Mouse (Mus musculus) intestine, embryonic 16.5 days (tissue): ENCODE measurements around the gene Clca3b. TPM values are rescaled to one million over a fixed set of nuclear protein-coding genes. Genes with fewer than 3 reads are reported as not detected.
A peak's percentile ranks its signal among the peaks of the same experiment; 100 is the strongest.
"Not testable (repeated sequence)": the region's sequence is repeated elsewhere in the genome, so short reads cannot be mapped to it uniquely, and the experiment has no call there.

ENCODE experiments used
- ATAC-seq: fragments of 200-750 bp; cut with Nextera tagmentation; 2 replicates; pipeline ENCODE4 v1.8.0; 2017; ENCODE audit warnings: moderate TSS enrichment, moderate library complexity
- H3K27ac ChIP-seq: fragments of 300-500 bp; sonication (generic); 2 replicates; pipeline ENCODE4 v1.5.1; 2014; ENCODE audit warnings: mild to moderate bottlenecking, low read length
- H3K27me3 ChIP-seq: fragments of 300-500 bp; sonication (generic); replicated peaks from 2 replicates; pipeline ENCODE4 v1.6.1; 2014; ENCODE audit warnings: low read length, control low read depth, mixed read lengths; ENCODE audit not compliant: control insufficient read depth, insufficient read depth
- H3K36me3 ChIP-seq: fragments of 300-500 bp; sonication (generic); 2 replicates; pipeline ENCODE4 v1.6.1; 2014; ENCODE audit warnings: low read length, control low read depth; ENCODE audit not compliant: control insufficient read depth, insufficient read depth
- H3K4me1 ChIP-seq: fragments of 300-500 bp; sonication (generic); 2 replicates; pipeline ENCODE4 v1.6.1; 2014; ENCODE audit warnings: low read length, control low read depth, mixed read lengths; ENCODE audit not compliant: control insufficient read depth, insufficient read depth
- H3K4me2 ChIP-seq: fragments of 300-500 bp; sonication (generic); 2 replicates; pipeline ENCODE4 v1.6.1; 2014; ENCODE audit warnings: low read depth, low read length, control low read depth
- H3K4me3 ChIP-seq: fragments of 300-500 bp; sonication (generic); 2 replicates; pipeline ENCODE4 v1.5.1; 2014; ENCODE audit warnings: mild to moderate bottlenecking, low read length
- H3K9ac ChIP-seq: fragments of 300-500 bp; sonication (generic); 2 replicates; pipeline ENCODE4 v1.6.1; 2014; ENCODE audit warnings: low read depth, low read length
- H3K9me3 ChIP-seq: fragments of 300-500 bp; sonication (generic); 2 replicates; pipeline ENCODE4 v1.6.1; 2016; ENCODE audit warnings: low read length, control low read depth; ENCODE audit not compliant: control insufficient read depth
- WGBS: fragments of 180-500 bp; shearing (Covaris S2); extraction: QIAGEN DNeasy Blood & Tissue Kit; methylation state at CpG from one replicate; pipeline ENCODE4 v1.1.7; 2014; 5-methylcytosine and 5-hydroxymethylcytosine counted together
- polyA plus RNA-seq: library from polyadenylated mRNA; unstranded; fragments of >200 nt; fragmentation: Nextera tagmentation; extraction: Ambion mirVana; gene quantifications from 2 replicates; pipeline ENCODE4 v1.2.1, GENCODE M21; 2015

The Clca3b gene
- 5.2 and 6.4 TPM in 2 replicates for polyA plus RNA-seq

DNA sequence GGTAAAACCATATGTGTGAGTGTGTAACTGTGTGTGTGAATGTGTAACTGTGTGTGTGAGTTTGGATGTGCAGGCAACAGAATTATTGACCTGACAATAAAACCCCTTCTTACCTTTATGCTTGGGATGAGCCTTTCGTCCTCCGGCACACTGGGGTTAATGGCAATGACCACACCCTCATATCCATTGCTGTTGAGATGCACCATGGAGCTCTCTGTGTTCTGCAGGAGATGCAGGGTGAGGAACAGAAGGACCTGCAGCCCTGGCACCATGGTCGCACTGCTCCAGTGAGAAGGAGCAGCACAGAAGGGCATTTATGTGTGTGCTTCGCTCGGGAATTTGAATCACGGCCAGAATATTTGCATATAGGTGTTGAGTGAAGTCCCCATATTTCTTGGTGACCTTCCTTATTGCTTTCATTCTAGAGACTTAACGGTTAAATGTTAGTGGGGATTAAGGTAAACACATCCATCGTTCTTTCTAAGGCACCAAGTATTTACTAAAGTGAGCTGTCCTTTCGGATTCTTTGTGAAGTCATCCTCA lies at the start of gene Clca3b:
Gene Clca3b (minus strand): TSS at position 344 of the 543 bp plus-strand sequence.
- not testable (repeated sequence) for H3K4me1 ChIP-seq, H3K36me3 ChIP-seq, H3K27ac ChIP-seq, H3K9me3 ChIP-seq, H3K9ac ChIP-seq, H3K27me3 ChIP-seq, H3K4me2 ChIP-seq
- H3K4me3 ChIP-seq, result 0 out of 2 replicates have a peak within 1 kb of the TSS, but pooled peaks have one; percentile 4
- ATAC-seq, result peak; percentile 86
- WGBS, result 53% methylated on average over 9 of the region's 9 CpGs

GRCm38 (mm10) chr3:144897042-144897678 lies 48.0 kb upstream of the Clca3b start:
- 81% methylated on average over 2 of the region's 2 CpGs for WGBS
- H3K9ac ChIP-seq, result no peak overlapping the region
- no peaks in the 10 kb centered on the region for H3K4me1 ChIP-seq
- H3K4me3 ChIP-seq, result no peak overlapping the region
- H3K9me3 ChIP-seq, result no peaks in the 10 kb centered on the region
- no peak for ATAC-seq
- no peak overlapping the region for H3K4me2 ChIP-seq
- no peaks in the 10 kb centered on the region for H3K36me3 ChIP-seq
- H3K27ac ChIP-seq, result no peak overlapping the region
- no peaks in the 10 kb centered on the region for H3K27me3 ChIP-seq

- 53% methylated on average over 2 of the region's 2 CpGs for WGBS
- Histone ChIP-seq H3K4me2 (no peak overlapping the region), H3K27ac (no peak overlapping the region), H3K4me1 (no peaks in the 10 kb centered on the region), H3K9me3 (no peaks in the 10 kb centered on the region), H3K36me3 (no peaks in the 10 kb centered on the region), H3K27me3 (no peaks in the 10 kb centered on the region), H3K9ac (no peak overlapping the region), H3K4me3 (no peak overlapping the region)
- ATAC-seq, result peak; percentile 70
Observed at GRCm38 (mm10) chr3:144890246-144890758, 41.1 kb upstream of the Clca3b start.

GRCm38 (mm10) chr3:144886957-144887356 lies 37.8 kb upstream of the Clca3b start:
- Histone ChIP-seq H3K36me3 (no peaks in the 10 kb centered on the region), H3K4me2 (no peak overlapping the region), H3K4me1 (no peaks in the 10 kb centered on the region), H3K4me3 (no peak overlapping the region), H3K9ac (no peak overlapping the region), H3K9me3 (no peaks in the 10 kb centered on the region), H3K27ac (no peak overlapping the region), H3K27me3 (no peaks in the 10 kb centered on the region)
- ATAC-seq, result peak; percentile 95

DNA sequence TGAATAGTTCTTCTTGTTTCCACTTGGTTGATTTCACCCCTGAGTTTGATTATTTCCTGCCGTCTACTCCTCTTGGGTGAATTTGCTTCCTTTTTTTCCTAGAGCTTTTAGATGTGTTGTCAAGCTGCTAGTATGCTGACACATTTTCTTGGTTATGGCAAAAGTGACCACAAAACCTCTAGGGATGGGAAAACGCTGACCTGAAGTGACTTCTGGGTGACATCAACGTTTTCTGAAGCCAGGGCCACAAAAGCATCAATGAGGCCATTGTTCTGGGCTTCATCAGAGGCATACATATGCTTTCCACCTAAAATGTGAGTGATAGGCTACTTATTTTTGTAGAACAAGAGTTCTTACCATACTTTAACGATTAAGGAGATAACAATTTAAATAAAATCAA lies 22.9 kb upstream of the Clca3b start:
- not testable (repeated sequence) for H3K9ac ChIP-seq, H3K4me3 ChIP-seq, H3K4me1 ChIP-seq, H3K27me3 ChIP-seq, H3K9me3 ChIP-seq, H3K36me3 ChIP-seq, H3K27ac ChIP-seq, H3K4me2 ChIP-seq, ATAC-seq
- 72% methylated on average over 4 of the region's 4 CpGs for WGBS

- ATAC-seq, result peak; percentile 93
Observed at GRCm38 (mm10) chr3:144849584-144849983, 427 bp upstream of the Clca3b start.

DNA sequence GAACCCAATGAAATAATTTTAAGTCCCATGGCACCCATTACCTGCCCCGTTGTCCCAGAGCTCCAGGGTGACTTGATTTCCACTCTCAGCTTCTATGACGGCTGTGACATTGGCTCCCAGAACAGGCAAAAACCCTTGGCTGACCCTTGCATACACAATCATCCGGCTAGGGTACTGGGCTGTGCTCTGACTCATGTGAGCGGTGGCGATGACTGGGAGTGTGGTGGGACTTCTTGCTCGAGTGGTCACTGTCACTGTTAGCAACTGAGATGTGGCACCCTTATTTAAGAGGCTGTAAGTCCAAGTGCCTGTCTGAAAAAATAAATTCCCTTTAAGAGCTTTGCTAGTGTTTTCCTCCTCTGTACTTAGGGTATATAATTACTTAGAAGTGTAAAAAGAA lies 21.9 kb downstream of the Clca3b start:
- no peak overlapping the region for H3K4me2 ChIP-seq
- WGBS, result 83% methylated on average over 6 of the region's 6 CpGs
- H3K4me1 ChIP-seq, result no peaks in the 10 kb centered on the region
- H3K36me3 ChIP-seq, result no peaks in the 10 kb centered on the region
- ATAC-seq, result no peak
- no peaks in the 10 kb centered on the region for H3K27me3 ChIP-seq
- no peak overlapping the region for H3K4me3 ChIP-seq
- no peak overlapping the region for H3K27ac ChIP-seq
- no peak overlapping the region for H3K9ac ChIP-seq
- no peaks in the 10 kb centered on the region for H3K9me3 ChIP-seq

More at GRCm38 (mm10) chr3:144849584-144849983, 427 bp upstream of the Clca3b start:
- no peaks in the 10 kb centered on the region for H3K4me1 ChIP-seq
- no peak overlapping the region for H3K9ac ChIP-seq
- 0 out of 2 replicates have a peak overlapping the region, but pooled peaks have one; percentile 4 for H3K4me3 ChIP-seq
- no peak overlapping the region for H3K27ac ChIP-seq
- no peaks in the 10 kb centered on the region for H3K9me3 ChIP-seq
- no peak overlapping the region for H3K4me2 ChIP-seq
- 17% methylated on average over 4 of the region's 4 CpGs for WGBS
- no peaks in the 10 kb centered on the region for H3K27me3 ChIP-seq
- H3K36me3 ChIP-seq, result no peaks in the 10 kb centered on the region

- no peaks in the 10 kb centered on the region for H3K9me3 ChIP-seq
- ATAC-seq, result peak; percentile 83
- no peak overlapping the region for H3K4me2 ChIP-seq
Observed at GRCm38 (mm10) chr3:144825151-144825550, 24.0 kb downstream of the Clca3b start.

GRCm38 (mm10) chr3:144823331-144823730 lies 25.8 kb downstream of the Clca3b start:
- Histone ChIP-seq H3K4me1 (0 out of 2 replicates have a peak, but pooled peaks cover 4% of the 10 kb centered on the region), H3K9me3 (no peaks in the 10 kb centered on the region), H3K27ac (no peak overlapping the region), H3K4me2 (no peak overlapping the region), H3K27me3 (no peaks in the 10 kb centered on the region), H3K9ac (no peak overlapping the region), H3K36me3 (no peaks in the 10 kb centered on the region), H3K4me3 (no peak overlapping the region)
- ATAC-seq, result no peak
- WGBS, result 81% methylated on average over 5 of the region's 5 CpGs

More at GRCm38 (mm10) chr3:144825151-144825550, 24.0 kb downstream of the Clca3b start:
- no peaks in the 10 kb centered on the region for H3K27me3 ChIP-seq
- no peak overlapping the region for H3K9ac ChIP-seq
- H3K4me3 ChIP-seq, result no peak overlapping the region
- WGBS, result 15% methylated on average over 10 of the region's 10 CpGs
- H3K27ac ChIP-seq, result no peak overlapping the region
- no peaks in the 10 kb centered on the region for H3K4me1 ChIP-seq
- H3K36me3 ChIP-seq, result no peaks in the 10 kb centered on the region
